Mouse (Mus musculus) midbrain, postnatal 0 days (tissue): ENCODE measurements at regions not wholly inside any gene's neighbourhood (a gene's known extent, or its start where the extent isn't known, plus 50 kb on each side); places are given as distances from the start of the nearest gene placed in this dataset.
A peak's percentile ranks its signal among the peaks of the same experiment; 100 is the strongest.

ENCODE experiments used
- ATAC-seq: fragments of 200-750 bp; cut with Nextera tagmentation; 2 replicates; pipeline ENCODE4 v1.8.0; 2017; ENCODE audit warnings: moderate number of reproducible peaks, mild to moderate bottlenecking, moderate TSS enrichment, moderate library complexity; ENCODE audit not compliant: low FRiP score
- DNase-seq: peaks from one replicate; pipeline ENCODE4 v3.0.0-alpha.2; 2015; ENCODE audit warnings: low spot score
- H3K27ac ChIP-seq: fragments of 300-500 bp; sonication (generic); 2 replicates; pipeline ENCODE4 v1.5.1; 2014; ENCODE audit warnings: low read depth, mild to moderate bottlenecking, low read length, mixed read lengths
- H3K27me3 ChIP-seq: fragments of 300-500 bp; sonication (generic); 2 replicates; pipeline ENCODE4 v1.6.1; 2014; ENCODE audit warnings: low read length, control low read depth, mixed read lengths; ENCODE audit not compliant: insufficient read depth
- H3K36me3 ChIP-seq: fragments of 300-500 bp; sonication (generic); 2 replicates; pipeline ENCODE4 v1.6.1; 2014; ENCODE audit warnings: low read length, control low read depth, mixed read lengths; ENCODE audit not compliant: insufficient read depth
- H3K4me1 ChIP-seq: fragments of 300-500 bp; sonication (generic); 2 replicates; pipeline ENCODE4 v1.6.1; 2014; ENCODE audit warnings: mild to moderate bottlenecking, control low read depth, antibody characterized with exemption, low read length, mixed read lengths; ENCODE audit not compliant: insufficient read depth
- H3K4me2 ChIP-seq: fragments of 300-500 bp; sonication (generic); 2 replicates; pipeline ENCODE4 v1.6.1; 2014; ENCODE audit warnings: low read depth, mild to moderate bottlenecking, low read length, mixed read lengths; ENCODE audit not compliant: poor library complexity, severe bottlenecking
- H3K4me3 ChIP-seq: fragments of 300-500 bp; sonication (generic); 2 replicates; pipeline ENCODE4 v1.5.1; 2014; ENCODE audit warnings: low read depth, mild to moderate bottlenecking, low read length, moderate library complexity
- H3K9ac ChIP-seq: fragments of 300-500 bp; sonication (generic); replicated peaks from 2 replicates; pipeline ENCODE4 v1.6.1; 2014; ENCODE audit warnings: mild to moderate bottlenecking, low read length, moderate library complexity, mixed read lengths; ENCODE audit not compliant: poor library complexity, severe bottlenecking
- H3K9me3 ChIP-seq: fragments of 300-500 bp; sonication (generic); 2 replicates; pipeline ENCODE4 v1.6.1; 2016; ENCODE audit warnings: low read length, control low read depth
- CTCF ChIP-seq: IDR thresholded peaks from 2 replicates; pipeline ENCODE4 v1.5.1; 2016; ENCODE audit warnings: antibody characterized with exemption, mild to moderate bottlenecking
- WGBS: fragments of 180-500 bp; shearing (Covaris S2); extraction: QIAGEN DNeasy Blood & Tissue Kit; methylation state at CpG from one replicate; pipeline ENCODE4 v1.1.7; 2014; 5-methylcytosine and 5-hydroxymethylcytosine counted together

GRCm38 (mm10) chr1:88840991-88841592 lies 139.1 kb upstream of the Arl4c start:
- Histone ChIP-seq H3K4me1 (no peaks in the 10 kb centered on the region), H3K4me3 (no peak overlapping the region), H3K9me3 (no peaks in the 10 kb centered on the region), H3K36me3 (no peaks in the 10 kb centered on the region), H3K9ac (no peak overlapping the region), H3K27me3 (no peaks in the 10 kb centered on the region), H3K27ac (no peak overlapping the region), H3K4me2 (no peak overlapping the region)
- TF ChIP-seq CTCF, result no peak
- 72% methylated on average over 7 of the region's 9 CpGs for WGBS
- DNase-seq (no peak), ATAC-seq (no peak)

DNA sequence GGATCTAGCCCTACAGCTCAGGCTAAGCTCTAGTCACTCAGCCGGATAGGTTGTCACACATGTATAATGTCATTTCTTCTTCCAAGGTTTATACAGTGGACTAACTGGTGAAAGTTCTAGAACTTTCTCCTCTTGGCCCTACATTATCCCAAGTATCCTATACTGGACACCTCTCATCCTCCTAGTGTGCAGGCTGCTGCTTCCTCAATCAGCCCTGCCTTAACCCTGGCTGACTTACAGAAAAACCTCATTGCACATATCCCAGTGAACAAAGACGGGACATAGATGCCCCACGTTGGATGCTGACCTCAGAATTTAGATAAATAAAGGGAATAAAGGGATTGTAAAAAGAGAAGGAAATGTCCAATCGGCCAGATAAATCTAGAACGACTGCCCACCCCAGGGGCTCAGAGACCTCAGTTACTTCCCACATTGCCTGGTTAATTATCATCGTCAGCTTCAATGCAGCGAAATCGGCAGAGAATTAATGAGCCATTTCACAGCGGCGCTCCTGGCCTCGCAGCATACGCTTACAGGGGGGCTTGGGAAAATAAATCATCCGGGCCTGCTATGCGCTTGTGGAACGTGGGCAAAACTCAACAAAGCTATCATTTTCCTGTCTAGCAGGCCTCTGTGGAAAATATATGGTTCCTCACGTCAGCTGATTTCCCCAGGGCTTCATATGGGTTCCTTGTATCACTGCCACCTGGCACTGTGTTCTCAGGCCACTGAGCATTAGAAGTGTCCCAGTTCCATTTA lies 145.5 kb upstream of the Arl4c start:
- WGBS, result 31% methylated on average over 16 of the region's 16 CpGs
- no peaks in the 10 kb centered on the region for H3K9me3 ChIP-seq
- no peaks in the 10 kb centered on the region for H3K36me3 ChIP-seq
- no peak for ATAC-seq
- H3K27me3 ChIP-seq, result no peaks in the 10 kb centered on the region
- H3K27ac ChIP-seq, result no peak overlapping the region
- no peaks in the 10 kb centered on the region for H3K4me1 ChIP-seq
- no peak overlapping the region for H3K4me2 ChIP-seq
- H3K4me3 ChIP-seq, result no peak overlapping the region
- TF ChIP-seq CTCF, result no peak
- no peak overlapping the region for H3K9ac ChIP-seq
- peak; percentile 71 for DNase-seq

GRCm38 (mm10) chr1:88848246-88848645 lies 146.2 kb upstream of the Arl4c start:
- Histone ChIP-seq H3K9ac (no peak overlapping the region), H3K36me3 (no peaks in the 10 kb centered on the region), H3K27ac (no peak overlapping the region), H3K27me3 (no peaks in the 10 kb centered on the region), H3K4me2 (no peak overlapping the region), H3K4me1 (no peaks in the 10 kb centered on the region), H3K4me3 (no peak overlapping the region), H3K9me3 (no peaks in the 10 kb centered on the region)
- WGBS, result 69% methylated on average over 8 of the region's 8 CpGs
- DNase-seq (peak; percentile 44), ATAC-seq (no peak)
- TF ChIP-seq CTCF, result no peak

DNA sequence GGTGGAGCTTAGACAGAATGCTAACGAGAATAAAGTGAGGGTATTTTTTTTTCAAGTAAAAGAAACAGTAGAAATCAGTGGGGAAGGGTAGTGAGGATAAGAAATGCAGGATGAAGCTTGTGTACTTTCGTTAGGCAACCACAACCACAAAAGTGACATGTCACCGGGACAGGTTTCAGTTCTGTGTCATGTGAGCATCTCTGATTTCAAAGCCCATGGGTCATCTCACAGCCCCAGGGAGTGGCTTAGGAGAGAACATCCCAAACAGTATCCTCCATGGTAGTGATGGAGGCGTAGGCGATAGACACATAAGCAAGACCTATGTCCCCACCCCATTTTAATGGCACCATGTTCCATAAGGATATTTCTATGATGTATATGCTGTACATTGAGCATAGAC lies 147.4 kb upstream of the Arl4c start:
- TF ChIP-seq CTCF, result no peak
- ATAC-seq, result no peak
- H3K4me1 ChIP-seq, result no peaks in the 10 kb centered on the region
- no peak overlapping the region for H3K4me3 ChIP-seq
- 82% methylated on average over 5 of the region's 5 CpGs for WGBS
- no peaks in the 10 kb centered on the region for H3K9me3 ChIP-seq
- H3K4me2 ChIP-seq, result no peak overlapping the region
- H3K9ac ChIP-seq, result no peak overlapping the region
- no peak overlapping the region for H3K27ac ChIP-seq
- no peak for DNase-seq
- H3K27me3 ChIP-seq, result no peaks in the 10 kb centered on the region
- H3K36me3 ChIP-seq, result no peaks in the 10 kb centered on the region

DNA sequence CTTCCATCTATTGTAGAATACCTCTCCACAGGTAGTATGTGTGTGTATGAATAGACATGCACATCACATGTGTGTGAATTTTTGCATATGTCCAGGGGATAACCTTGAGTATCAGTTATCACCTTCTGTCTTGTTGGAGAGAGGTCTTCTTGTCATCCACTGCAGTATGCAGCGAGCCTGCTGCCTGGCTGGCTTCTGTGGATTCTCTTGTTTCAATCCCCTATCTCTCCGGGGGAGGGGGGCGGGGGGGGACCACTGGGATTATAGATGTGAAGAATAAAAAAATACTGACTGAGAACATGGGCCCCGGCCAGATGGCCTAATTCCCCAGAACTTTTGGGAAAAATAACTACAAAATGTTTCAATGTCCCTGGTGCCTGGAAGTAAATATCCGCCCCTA lies 149.9 kb upstream of the Arl4c start:
- H3K27me3 ChIP-seq, result no peaks in the 10 kb centered on the region
- WGBS, result 87% methylated on average over 5 of the region's 5 CpGs
- H3K9ac ChIP-seq, result no peak overlapping the region
- H3K4me1 ChIP-seq, result no peaks in the 10 kb centered on the region
- H3K27ac ChIP-seq, result no peak overlapping the region
- DNase-seq, result no peak
- no peak for ATAC-seq
- no peak overlapping the region for H3K4me3 ChIP-seq
- no peaks in the 10 kb centered on the region for H3K36me3 ChIP-seq
- no peak overlapping the region for H3K4me2 ChIP-seq
- H3K9me3 ChIP-seq, result no peaks in the 10 kb centered on the region
- TF ChIP-seq CTCF, result no peak

DNA sequence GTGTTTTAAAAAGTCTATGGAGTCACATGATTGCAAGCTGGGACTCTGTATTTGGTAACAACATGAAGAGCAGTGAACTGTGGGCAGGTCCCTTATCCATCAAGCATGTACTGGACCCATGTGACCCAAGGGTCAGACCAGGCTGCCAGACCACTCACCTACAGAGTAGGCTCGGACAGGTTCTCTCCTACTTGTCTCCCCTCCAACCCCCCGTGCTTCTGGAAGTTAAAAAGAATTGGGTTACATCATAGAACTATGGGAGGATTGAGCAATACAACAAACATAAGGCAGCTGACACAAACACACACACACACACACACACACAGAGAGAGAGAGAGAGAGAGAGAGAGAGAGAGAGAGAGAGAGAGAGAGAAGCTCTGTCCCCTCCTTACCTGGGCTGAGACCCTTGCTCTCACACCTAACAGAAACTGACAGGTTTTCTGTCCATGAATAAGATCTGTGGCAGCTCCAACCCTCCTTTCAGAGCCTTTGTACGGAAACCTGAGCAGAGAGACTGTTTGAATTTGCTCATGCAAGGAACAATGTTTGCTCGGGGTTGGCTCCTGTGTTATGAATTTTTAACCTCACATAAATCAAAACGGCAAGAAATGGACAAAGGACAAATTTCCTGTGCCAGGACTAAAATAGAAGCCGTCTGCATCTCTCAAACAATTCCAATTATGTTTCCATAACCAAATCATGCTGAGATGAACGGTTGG lies 159.0 kb upstream of the Arl4c start:
- H3K9ac ChIP-seq, result no peak overlapping the region
- no peaks in the 10 kb centered on the region; the same call in 1 of the 2 replicates for H3K27me3 ChIP-seq
- H3K36me3 ChIP-seq, result no peaks in the 10 kb centered on the region
- no peak overlapping the region for H3K27ac ChIP-seq
- H3K4me1 ChIP-seq, result no peaks in the 10 kb centered on the region
- ATAC-seq (no peak), DNase-seq (no peak)
- TF ChIP-seq CTCF, result no peak
- no peak overlapping the region for H3K4me3 ChIP-seq
- H3K9me3 ChIP-seq, result no peaks in the 10 kb centered on the region
- WGBS, result 56% methylated on average over 7 of the region's 7 CpGs
- no peak overlapping the region for H3K4me2 ChIP-seq
